8 mouse cellular contexts compared by ENCODE assay signal in genomic region chr10:3366870-3367431, GRCm38 (mm10). TPM values are rescaled to one million over a fixed set of nuclear protein-coding genes. Genes with fewer than 3 reads are reported as not detected.
DNase-seq lines count a peak whose midpoint lies in the region; ATAC-seq and TF ChIP-seq lines count a peak whose summit lies in the region.

No protein-coding gene starts in this region.

- H3K36me3 ChIP-seq in E14TG2a.4 (ENCODE audit: insufficient read depth, low read length), result no peaks in the 10 kb centered on the region
- H3K36me3 ChIP-seq in embryonic facial prominence, embryonic 14.5 days (ENCODE audit: control insufficient read depth, insufficient read depth, low read length), result no peaks in the 10 kb centered on the region
- peaks cover 15% of the 10 kb centered on the region for H3K36me3 ChIP-seq in heart, embryonic 13.5 days
- H3K36me3 ChIP-seq in stomach, embryonic 15.5 days, result no peaks in the 10 kb centered on the region

- H3K9me3 ChIP-seq in E14TG2a.4 (ENCODE audit: low read length), result peaks cover 21% of the 10 kb centered on the region
- H3K9me3 ChIP-seq in embryonic facial prominence, embryonic 14.5 days (ENCODE audit: control insufficient read depth, low read length), result no peaks in the 10 kb centered on the region
- no peaks in the 10 kb centered on the region for H3K9me3 ChIP-seq in heart, embryonic 13.5 days
- no peaks in the 10 kb centered on the region for H3K9me3 ChIP-seq in stomach, embryonic 15.5 days

- peak; percentile 44 for ATAC-seq in embryonic facial prominence, embryonic 14.5 days (ENCODE audit: low read depth)
- ATAC-seq in heart, embryonic 13.5 days (ENCODE audit: extremely low read depth, insufficient number of reproducible peaks, low FRiP score, low TSS enrichment), result no peak
- no peak; the same call in 1 of the 2 replicates for ATAC-seq in stomach, embryonic 15.5 days (ENCODE audit: insufficient read depth, low FRiP score, low read depth)

- peak overlapping the region; percentile 85 for H3K4me3 ChIP-seq in E14TG2a.4 (replicated peaks; ENCODE audit: low read length)
- H3K4me3 ChIP-seq in embryonic facial prominence, embryonic 14.5 days (ENCODE audit: low read depth, low read length), result peak overlapping the region; percentile 62
- peak overlapping the region; percentile 90 for H3K4me3 ChIP-seq in heart, embryonic 13.5 days
- peak overlapping the region; percentile 57 for H3K4me3 ChIP-seq in stomach, embryonic 15.5 days (replicated peaks)

- WGBS in embryonic facial prominence, embryonic 14.5 days, result 0% methylated on average over 16 of the region's 26 CpGs
- 1% methylated on average over 26 of the region's 26 CpGs for WGBS in heart, embryonic 13.5 days
- WGBS in stomach, embryonic 15.5 days, result 1% methylated on average over 26 of the region's 26 CpGs

- H3K9ac ChIP-seq in embryonic facial prominence, embryonic 14.5 days (ENCODE audit: low read depth, low read length), result peak overlapping the region; percentile 61
- H3K9ac ChIP-seq in heart, embryonic 13.5 days, result peak overlapping the region; percentile 95
- H3K9ac ChIP-seq in stomach, embryonic 15.5 days, result no peak overlapping the region

- no peak for TF ChIP-seq CTCF in E14TG2a.4 (conservative IDR thresholded peaks at IDR 0.05; ENCODE audit: low read length)

- H3K27ac ChIP-seq in embryonic facial prominence, embryonic 14.5 days (replicated peaks; ENCODE audit: low read depth, low read length), result no peak overlapping the region
- H3K27ac ChIP-seq in heart, embryonic 13.5 days (replicated peaks), result peak overlapping the region; percentile 89
- no peak overlapping the region for H3K27ac ChIP-seq in stomach, embryonic 15.5 days

- peak; percentile 37 for DNase-seq in ZHBTc4 (ENCODE audit: low read depth, low spot score)
- DNase-seq in embryonic facial prominence, embryonic 14.5 days (ENCODE audit: low spot score), result no peak
- peak; percentile 8 for DNase-seq in layer of hippocampus, adult 9-10 months (ENCODE audit: low spot score)
- DNase-seq in lung, postnatal 10 days, result peak; percentile 8
- no peak for DNase-seq in ovary, postnatal 10 days (ENCODE audit: low spot score)

- peaks cover 16% of the 10 kb centered on the region for H3K4me1 ChIP-seq in E14TG2a.4 (replicated peaks; ENCODE audit: low read depth, low read length)
- H3K4me1 ChIP-seq in embryonic facial prominence, embryonic 14.5 days (ENCODE audit: control insufficient read depth, insufficient read depth, low read length), result peaks cover 12% of the 10 kb centered on the region; the same call in 1 of the 2 replicates
- H3K4me1 ChIP-seq in heart, embryonic 13.5 days, result peaks cover 34% of the 10 kb centered on the region
- H3K4me1 ChIP-seq in stomach, embryonic 15.5 days, result peaks cover 10% of the 10 kb centered on the region

- peak overlapping the region; percentile 96 for H3K4me2 ChIP-seq in embryonic facial prominence, embryonic 14.5 days (ENCODE audit: low read depth, low read length)
- H3K4me2 ChIP-seq in heart, embryonic 13.5 days, result peak overlapping the region; percentile 80
- H3K4me2 ChIP-seq in stomach, embryonic 15.5 days, result peak overlapping the region; percentile 98

- H3K27me3 ChIP-seq in E14TG2a.4 (ENCODE audit: insufficient read depth, low read length), result peaks cover 34% of the 10 kb centered on the region
- peaks cover 33% of the 10 kb centered on the region for H3K27me3 ChIP-seq in embryonic facial prominence, embryonic 14.5 days (replicated peaks; ENCODE audit: control insufficient read depth, insufficient read depth, low read length)
- no peaks in the 10 kb centered on the region; the same call in 1 of the 2 replicates for H3K27me3 ChIP-seq in heart, embryonic 13.5 days (replicated peaks)
- H3K27me3 ChIP-seq in stomach, embryonic 15.5 days (replicated peaks), result peaks cover 17% of the 10 kb centered on the region

RNA-seq across cellular contexts. Expression of gene Ppp1r14c, which starts 1.1 kb away (rescaled TPM):
- 20.1 and 29.2 TPM in 2 replicates for polyA plus RNA-seq in embryonic facial prominence, embryonic 14.5 days (2014; fragmentation: Nextera tagmentation; extraction: Ambion mirVana)
- 189 and 199 TPM in 2 replicates for polyA plus RNA-seq in heart, embryonic 13.5 days (2015; fragmentation: Nextera tagmentation; extraction: Ambion mirVana)
- 2.9 and 3.0 TPM in 2 replicates for polyA plus RNA-seq in stomach, embryonic 15.5 days (2015; fragmentation: Nextera tagmentation; extraction: Ambion mirVana)

Comparison
In these comparisons a context has a peak if more than half of its experiments do, and no peak if none do; other contexts are left out.
1. DNase-seq: peak in ZHBTc4 (single experiment), layer of hippocampus, adult 9-10 months (single experiment) and lung, postnatal 10 days (single experiment); none in embryonic facial prominence, embryonic 14.5 days (single experiment) and ovary, postnatal 10 days (single experiment).
2. Peak in every context shown above with its lines, with median percentiles within 50 percentile points of each other: H3K4me3 ChIP-seq and H3K4me2 ChIP-seq.